Mouse (Mus musculus) C2C12 (cell line): ENCODE measurements around the gene Pard3b. TPM values are rescaled to one million over a fixed set of nuclear protein-coding genes. Genes with fewer than 3 reads are reported as not detected.

ENCODE experiments used
- H3K27me3 ChIP-seq: one replicate; pipeline ENCODE4 v1.6.1; 2011; ENCODE audit not compliant: control insufficient read depth, insufficient read depth, insufficient read length
- H3K36me3 ChIP-seq: one replicate; pipeline ENCODE4 v1.6.1; 2011; ENCODE audit not compliant: control insufficient read depth, insufficient read depth
- H3K4me3 ChIP-seq: one replicate; pipeline ENCODE4 v1.5.1; 2011; ENCODE audit warnings: mild to moderate bottlenecking, control low read depth; ENCODE audit not compliant: poor library complexity, insufficient read depth, severe bottlenecking
- H3K79me2 ChIP-seq: one replicate; pipeline ENCODE4 v1.6.1; 2011; ENCODE audit not compliant: control insufficient read depth, insufficient read depth
- H3K79me3 ChIP-seq: one replicate; pipeline ENCODE4 v1.6.1; 2011; ENCODE audit warnings: low read depth, control low read depth
- H3ac ChIP-seq: one replicate; pipeline ENCODE3; 2011; ENCODE audit warnings: low read depth; ENCODE audit not compliant: control insufficient read depth, insufficient read length
- CEBPB ChIP-seq: IDR thresholded peaks from one replicate; pipeline ENCODE4 v1.6.1; 2011; ENCODE audit warnings: low read depth, mild to moderate bottlenecking, control low read depth, moderate library complexity
- CTCF ChIP-seq: IDR thresholded peaks from one replicate; pipeline ENCODE4 v1.5.1; 2011; ENCODE audit not compliant: control insufficient read depth, insufficient read depth, insufficient read length
- FOSL1 ChIP-seq: IDR thresholded peaks from one replicate; pipeline ENCODE4 v1.8.0; 2011; ENCODE audit warnings: mild to moderate bottlenecking, low read length; ENCODE audit not compliant: poor library complexity, insufficient read depth, severe bottlenecking
- MAX ChIP-seq: IDR thresholded peaks from one replicate; pipeline ENCODE4 v1.6.1; 2011; ENCODE audit warnings: mild to moderate bottlenecking, control low read depth
- MYOD1 ChIP-seq: IDR thresholded peaks from one replicate; pipeline ENCODE4 v1.6.1; 2011; ENCODE audit warnings: low read depth; ENCODE audit not compliant: control insufficient read depth, insufficient read length
- MYOG ChIP-seq: IDR thresholded peaks from one replicate; pipeline ENCODE4 v1.6.1; 2011; ENCODE audit not compliant: control insufficient read depth, insufficient read length; ENCODE audit errors: extremely low read depth
- USF1 ChIP-seq: IDR thresholded peaks from one replicate; pipeline ENCODE4 v1.6.1; 2011; ENCODE audit warnings: low read depth, mild to moderate bottlenecking, control low read depth, moderate library complexity
- polyA plus RNA-seq: library from polyadenylated mRNA; unstranded; fragments of >200 nt; fragmentation: generic; extraction: Trizol; gene quantifications from one replicate; pipeline ENCODE4 v1.2.1, GENCODE M21; 2012; ENCODE audit warnings: missing spikeins

Gene Pard3b
- polyA plus RNA-seq, 1 experiment, result 0.20 TPM

DNA sequence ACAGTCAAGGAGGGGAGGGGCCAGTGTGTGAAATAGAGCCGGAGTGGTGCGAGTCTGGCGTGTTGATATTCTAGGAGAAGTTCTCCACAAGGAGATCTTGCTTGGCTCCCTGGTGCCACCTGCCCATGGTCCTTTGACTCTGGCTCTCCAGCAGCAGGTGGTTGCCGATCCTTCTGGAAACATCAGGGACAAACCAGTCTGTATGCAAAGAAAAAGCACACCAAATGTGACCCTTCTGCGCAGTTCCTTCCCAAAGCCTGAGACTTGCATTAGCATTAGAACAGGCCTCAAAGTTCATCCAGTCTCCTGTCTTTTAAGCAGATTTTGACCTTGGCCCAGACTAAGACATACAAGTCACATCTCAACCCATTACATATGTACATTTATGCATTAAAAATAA is 1011.9 kb downstream of the Pard3b start:
- no peak overlapping the region for H3K4me3 ChIP-seq
- no peak overlapping the region for H3ac ChIP-seq
- H3K79me3 ChIP-seq, result no peaks in the 10 kb centered on the region
- H3K79me2 ChIP-seq, result no peaks in the 10 kb centered on the region
- H3K36me3 ChIP-seq, result no peaks in the 10 kb centered on the region
- H3K27me3 ChIP-seq, result no peaks in the 10 kb centered on the region
- TF ChIP-seq MAX (no peak), USF1 (no peak), CEBPB (no peak), CTCF (no peak), FOSL1 (no peak), MYOD1 (no peak)

GRCm38 (mm10) chr1:62654436-62654835 is 1015.8 kb downstream of the Pard3b start:
- TF ChIP-seq USF1 (no peak), CEBPB (no peak), FOSL1 (no peak), CTCF (no peak), MYOG (no peak), MAX (no peak), MYOD1 (no peak)
- Histone ChIP-seq H3K79me2 (no peaks in the 10 kb centered on the region), H3ac (no peak overlapping the region), H3K79me3 (no peaks in the 10 kb centered on the region), H3K4me3 (no peak overlapping the region), H3K36me3 (no peaks in the 10 kb centered on the region), H3K27me3 (no peaks in the 10 kb centered on the region)

DNA sequence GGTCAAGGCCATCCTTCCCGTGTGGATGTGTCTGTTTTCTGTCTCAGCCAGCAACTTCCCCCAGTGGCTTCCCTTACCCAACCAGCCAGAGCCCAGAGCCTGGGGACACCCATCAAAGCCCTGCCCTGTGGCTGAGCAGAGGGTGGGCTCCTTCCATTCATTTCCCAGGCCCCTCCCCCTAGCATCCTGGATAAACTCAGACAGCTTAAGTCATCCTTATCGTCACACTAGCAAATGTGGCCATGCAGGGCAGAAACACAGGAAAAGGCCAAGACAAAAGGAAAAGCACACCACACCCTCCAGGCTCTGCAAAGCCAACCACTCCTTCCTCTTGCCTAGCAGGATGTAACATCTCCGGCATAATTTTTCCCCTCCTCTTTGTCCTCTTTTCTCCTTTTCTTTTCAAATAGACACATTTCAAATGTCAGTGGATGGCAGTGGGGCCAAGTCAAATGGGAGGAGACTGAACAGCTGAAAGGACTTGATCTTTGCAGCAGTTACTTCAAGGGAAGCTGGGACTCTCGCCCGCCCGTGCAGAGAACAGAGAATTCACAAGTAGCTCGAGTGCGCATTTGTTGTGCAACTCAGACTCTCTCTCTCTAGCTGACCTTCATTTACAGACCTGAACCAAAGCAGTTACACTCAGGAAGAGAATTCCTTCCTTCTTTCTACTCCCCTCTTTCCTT is 1026.5 kb downstream of the Pard3b start:
- Histone ChIP-seq H3K27me3 (no peaks in the 10 kb centered on the region), H3K36me3 (no peaks in the 10 kb centered on the region), H3K79me3 (no peaks in the 10 kb centered on the region), H3K79me2 (no peaks in the 10 kb centered on the region), H3ac (no peak overlapping the region), H3K4me3 (no peak overlapping the region)
- TF ChIP-seq USF1 (no peak), MYOD1 (no peak), MYOG (no peak), FOSL1 (no peak), MAX (no peak), CEBPB (no peak), CTCF (no peak)

GRCm38 (mm10) chr1:62665771-62666730 is 1027.4 kb downstream of the Pard3b start:
- Histone ChIP-seq H3ac (no peak overlapping the region), H3K4me3 (no peak overlapping the region), H3K36me3 (no peaks in the 10 kb centered on the region), H3K79me2 (no peaks in the 10 kb centered on the region), H3K79me3 (no peaks in the 10 kb centered on the region), H3K27me3 (no peaks in the 10 kb centered on the region)
- no peak for TF ChIP-seq MYOD1
- TF ChIP-seq MAX, result no peak
- TF ChIP-seq CTCF, result no peak
- no peak for TF ChIP-seq CEBPB
- TF ChIP-seq USF1, result no peak
- TF ChIP-seq MYOG, result no peak
- TF ChIP-seq FOSL1, result no peak

DNA sequence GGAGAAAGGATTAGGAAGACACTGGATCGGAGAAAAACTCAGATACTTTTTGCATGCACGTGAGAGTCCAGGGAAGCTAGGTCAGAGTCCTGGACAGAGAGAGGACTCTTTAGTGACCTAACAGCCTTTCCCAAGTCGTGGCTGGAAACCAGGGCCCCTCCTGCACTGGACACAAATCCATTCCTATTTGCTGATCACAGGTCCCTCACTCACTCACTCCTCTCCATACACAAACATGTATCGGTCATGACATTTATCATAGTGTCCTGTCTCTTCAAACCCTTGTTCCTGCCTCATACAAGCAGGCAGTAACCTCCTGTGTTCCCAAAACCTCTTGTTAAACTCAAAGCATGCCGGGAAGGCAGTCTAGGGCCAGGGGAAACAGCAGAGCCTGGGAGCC is 1028.2 kb downstream of the Pard3b start:
- no peaks in the 10 kb centered on the region for H3K36me3 ChIP-seq
- no peaks in the 10 kb centered on the region for H3K79me3 ChIP-seq
- no peak overlapping the region for H3K4me3 ChIP-seq
- no peak for TF ChIP-seq CEBPB
- no peak for TF ChIP-seq USF1
- no peak for TF ChIP-seq MYOD1
- TF ChIP-seq MYOG, result no peak
- TF ChIP-seq MAX, result no peak
- no peak for TF ChIP-seq FOSL1
- TF ChIP-seq CTCF, result no peak
- H3ac ChIP-seq, result no peak overlapping the region
- H3K27me3 ChIP-seq, result no peaks in the 10 kb centered on the region
- no peaks in the 10 kb centered on the region for H3K79me2 ChIP-seq
